Mouse (Mus musculus) brain, embryonic 14.5 days (tissue): Measurements from ENCODE around the gene Itsn2.

Experiments used
- CTCF ChIP-seq: fragments of 200-500 bp; IDR thresholded peaks from 2 replicates; pipeline ENCODE4 v1.5.1; 2012; ENCODE audit warnings: inconsistent platforms, mild to moderate bottlenecking, moderate library complexity, borderline replicate concordance; ENCODE audit not compliant: insufficient read depth, insufficient read length; ENCODE audit errors: extremely low read depth
- POLR2A ChIP-seq: fragments of 200-500 bp; IDR thresholded peaks from 2 replicates; pipeline ENCODE4 v1.6.1; 2012; ENCODE audit warnings: mild to moderate bottlenecking, inconsistent platforms, borderline replicate concordance; ENCODE audit not compliant: poor library complexity, insufficient read depth, insufficient read length, severe bottlenecking; ENCODE audit errors: extremely low read depth

DNA sequence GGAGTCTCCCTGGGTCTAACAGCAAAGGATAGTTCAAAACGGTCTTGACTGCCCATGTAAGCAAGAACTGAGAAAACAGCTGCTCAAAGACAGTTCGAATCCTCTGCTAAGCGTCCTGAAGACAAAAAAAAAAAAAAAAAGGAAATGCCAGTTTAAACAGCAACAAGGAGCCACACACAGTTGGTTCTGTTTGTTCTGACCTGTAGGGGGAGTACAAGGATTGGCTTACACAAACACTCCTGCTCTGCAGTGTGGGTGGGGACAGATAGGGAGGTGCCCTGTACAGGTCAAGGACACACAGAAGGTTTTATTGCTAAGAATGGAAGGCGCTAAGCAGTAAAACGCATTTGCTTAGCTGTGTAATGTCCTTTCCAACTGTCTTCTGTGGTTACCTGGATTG, 20.6 kb upstream of the Itsn2 start:
- peak; percentile 45; the same call in 1 of the 2 replicates for TF ChIP-seq CTCF
- no peak for TF ChIP-seq POLR2A
